Mouse (Mus musculus): ENCODE measurements around the gene Lrp10.

DNA sequence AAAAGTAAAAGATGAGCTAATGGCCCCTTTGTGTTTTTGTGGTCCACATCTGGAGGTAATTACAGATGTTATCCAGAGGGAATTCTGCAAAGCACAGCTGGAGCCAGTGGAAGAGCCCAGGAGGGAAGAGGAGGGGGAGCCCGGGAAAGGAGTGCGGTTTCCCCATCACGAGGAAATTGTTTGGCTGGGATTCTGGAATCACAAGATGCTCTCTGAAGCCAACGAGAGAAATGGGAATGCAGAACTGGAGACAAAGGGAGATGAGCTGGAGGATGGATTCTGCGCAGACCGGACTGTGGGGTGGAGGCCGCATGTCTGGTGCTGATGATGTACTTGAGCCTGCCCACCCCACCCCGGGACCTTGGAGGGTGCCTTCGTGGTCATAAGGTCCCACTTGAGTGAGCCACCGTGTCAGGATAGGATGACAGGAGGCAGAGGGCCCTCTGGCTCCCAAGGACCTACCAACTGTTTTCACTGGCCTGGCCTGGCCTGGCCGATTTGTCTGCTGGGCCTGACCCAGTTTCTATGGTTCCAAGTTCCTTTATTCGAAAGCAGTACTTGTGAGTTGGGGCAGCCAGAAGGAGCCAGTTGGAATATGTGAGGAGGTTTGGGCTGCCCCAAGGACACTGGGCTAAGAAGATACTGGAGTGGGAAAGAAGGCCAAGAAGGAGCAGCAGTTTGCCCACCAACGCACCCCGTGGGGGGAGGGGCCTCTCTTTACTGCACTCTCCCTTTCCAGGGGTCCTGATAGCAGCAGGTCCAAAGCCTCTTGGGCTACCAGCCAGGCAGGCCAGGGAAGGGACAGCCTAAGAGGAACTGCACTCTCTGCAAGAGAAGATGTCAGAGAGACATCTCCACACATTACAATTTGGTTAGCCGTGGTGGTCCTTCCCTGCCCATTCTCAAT is 20.0 kb upstream of the Lrp10 start:
- TF ChIP-seq CTCF (IDR thresholded peaks at IDR 0.05; ENCODE audit: low read depth): no peak
- no peak for TF ChIP-seq EP300 (IDR thresholded peaks at IDR 0.05; ENCODE audit: low read depth)
